Mouse (Mus musculus) retina, postnatal 1 day (tissue): ENCODE data around the gene Ppdpf.
A peak's percentile ranks its signal among the peaks of the same experiment; 100 is the strongest.
"Not testable (repeated sequence)": the region's sequence is repeated elsewhere in the genome, so short reads cannot be mapped to it uniquely, and the experiment has no call there.

ENCODE experiments used
- DNase-seq: peaks from one replicate; pipeline ENCODE4 v3.0.0-alpha.2; 2012

Ppdpf gene

GRCm38 (mm10) chr2:181159771-181160170, 27.3 kb upstream of the Ppdpf start:
- DNase-seq, result peak; percentile 81

- DNase-seq, result no peak
Observed at GRCm38 (mm10) chr2:181160821-181161220, 26.2 kb upstream of the Ppdpf start.

- DNase-seq, result no peak
Observed at GRCm38 (mm10) chr2:181166469-181166868, 20.6 kb upstream of the Ppdpf start.

- no peak for DNase-seq
Observed at GRCm38 (mm10) chr2:181174646-181175045, 12.4 kb upstream of the Ppdpf start.

GRCm38 (mm10) chr2:181178015-181178414, 9.0 kb upstream of the Ppdpf start:
- no peak for DNase-seq

- DNase-seq, result no peak
Observed at GRCm38 (mm10) chr2:181178471-181178870, 8.6 kb upstream of the Ppdpf start.

- DNase-seq, result no peak
Observed at GRCm38 (mm10) chr2:181180898-181181297, 6.1 kb upstream of the Ppdpf start.

- peak; percentile 93 for DNase-seq
Observed at GRCm38 (mm10) chr2:181186635-181187034, 412 bp upstream of the Ppdpf start.

- no peak for DNase-seq
Observed at GRCm38 (mm10) chr2:181188681-181189080, 1.6 kb downstream of the Ppdpf start.

GRCm38 (mm10) chr2:181189321-181189720, 2.3 kb downstream of the Ppdpf start:
- DNase-seq, result no peak

GRCm38 (mm10) chr2:181191385-181191784, 4.3 kb downstream of the Ppdpf start:
- DNase-seq, result not testable (repeated sequence)

GRCm38 (mm10) chr2:181191936-181192335, 4.9 kb downstream of the Ppdpf start:
- no peak for DNase-seq

- no peak for DNase-seq
Observed at GRCm38 (mm10) chr2:181193044-181193443, 6.0 kb downstream of the Ppdpf start.

- no peak for DNase-seq
Observed at GRCm38 (mm10) chr2:181196628-181197300, 9.7 kb downstream of the Ppdpf start.

- no peak for DNase-seq
Observed at GRCm38 (mm10) chr2:181201606-181202005, 14.6 kb downstream of the Ppdpf start.

GRCm38 (mm10) chr2:181202422-181202821, 15.4 kb downstream of the Ppdpf start, which contains the start of gene Ptk6:
Ptk6 (minus strand) TSS chr2:181202789.
- DNase-seq, result no peak

- no peak for DNase-seq
Observed at GRCm38 (mm10) chr2:181202886-181203285, 15.8 kb downstream of the Ppdpf start.

GRCm38 (mm10) chr2:181205678-181206077, 18.6 kb downstream of the Ppdpf start:
- DNase-seq, result no peak

- DNase-seq, result no peak
Observed at GRCm38 (mm10) chr2:181206118-181206517, 19.1 kb downstream of the Ppdpf start.

GRCm38 (mm10) chr2:181212389-181213020, 25.5 kb downstream of the Ppdpf start:
- no peak for DNase-seq

GRCm38 (mm10) chr2:181213021-181213445, 26.0 kb downstream of the Ppdpf start, which contains the start of gene Srms:
Srms (minus strand) TSS chr2:181213185.
- DNase-seq, result peak; percentile 56

- DNase-seq, result no peak
Observed at GRCm38 (mm10) chr2:181216037-181216436, 29.0 kb downstream of the Ppdpf start.

- DNase-seq, result no peak
Observed at GRCm38 (mm10) chr2:181218881-181219485, 31.9 kb downstream of the Ppdpf start.
